Mouse (Mus musculus) limb, embryonic 12.5 days (tissue): Measurements from ENCODE around the gene Stard5. TPM values are rescaled to one million over a fixed set of nuclear protein-coding genes. Genes with fewer than 3 reads are reported as not detected.

Source experiments
- ATAC-seq: fragments of 200-750 bp; cut with Nextera tagmentation; 2 replicates; pipeline ENCODE4 v1.8.0; 2017; ENCODE audit warnings: low read depth, moderate TSS enrichment; ENCODE audit not compliant: insufficient number of reproducible peaks, insufficient read depth, low FRiP score, low TSS enrichment
- H3K27ac ChIP-seq: fragments of 300-500 bp; sonication (generic); 2 replicates; pipeline ENCODE4 v1.5.1; 2016; ENCODE audit warnings: mild to moderate bottlenecking, moderate library complexity
- H3K27me3 ChIP-seq: fragments of 300-500 bp; sonication (generic); 2 replicates; pipeline ENCODE4 v1.6.1; 2016; ENCODE audit warnings: mild to moderate bottlenecking, moderate library complexity
- H3K36me3 ChIP-seq: fragments of 300-500 bp; sonication (generic); 2 replicates; pipeline ENCODE4 v1.6.1; 2016; ENCODE audit warnings: mild to moderate bottlenecking, moderate library complexity
- H3K4me1 ChIP-seq: fragments of 300-500 bp; sonication (generic); replicated peaks from 2 replicates; pipeline ENCODE4 v1.6.1; 2016
- H3K4me2 ChIP-seq: fragments of 300-500 bp; sonication (generic); 2 replicates; pipeline ENCODE4 v1.6.1; 2016; ENCODE audit warnings: mild to moderate bottlenecking, moderate library complexity
- H3K4me3 ChIP-seq: fragments of 300-500 bp; sonication (generic); replicated peaks from 2 replicates; pipeline ENCODE4 v1.5.1; 2016; ENCODE audit warnings: mild to moderate bottlenecking
- H3K9ac ChIP-seq: fragments of 300-500 bp; sonication (generic); replicated peaks from 2 replicates; pipeline ENCODE4 v1.6.1; 2016; ENCODE audit warnings: mild to moderate bottlenecking, moderate library complexity
- H3K9me3 ChIP-seq: fragments of 300-500 bp; sonication (generic); 2 replicates; pipeline ENCODE4 v1.6.1; 2016; ENCODE audit warnings: mild to moderate bottlenecking, moderate library complexity
- WGBS: fragments of 180-500 bp; shearing (Covaris S2); methylation state at CpG from one replicate; pipeline ENCODE4 v1.1.7; 2016; 5-methylcytosine and 5-hydroxymethylcytosine counted together
- polyA plus RNA-seq: library from polyadenylated mRNA; unstranded; fragments of >200 nt; fragmentation: Nextera tagmentation; extraction: Ambion mirVana; gene quantifications from 2 replicates; pipeline ENCODE4 v1.2.1, GENCODE M21; 2016

Stard5 gene
- polyA plus RNA-seq, 1 experiment from 2014 or later, result 18.6 TPM

GRCm38 (mm10) chr7:83615272-83615671 lies 16.5 kb upstream of the Stard5 start:
- H3K9me3 ChIP-seq, result no peaks in the 10 kb centered on the region
- H3K27ac ChIP-seq, result no peak overlapping the region
- no peaks in the 10 kb centered on the region for H3K4me1 ChIP-seq
- no peak for ATAC-seq
- no peak overlapping the region for H3K9ac ChIP-seq
- H3K36me3 ChIP-seq, result no peaks in the 10 kb centered on the region
- WGBS, result 90% methylated on average over 3 of the region's 3 CpGs
- no peak overlapping the region for H3K4me2 ChIP-seq
- no peak overlapping the region for H3K4me3 ChIP-seq
- no peaks in the 10 kb centered on the region for H3K27me3 ChIP-seq

DNA sequence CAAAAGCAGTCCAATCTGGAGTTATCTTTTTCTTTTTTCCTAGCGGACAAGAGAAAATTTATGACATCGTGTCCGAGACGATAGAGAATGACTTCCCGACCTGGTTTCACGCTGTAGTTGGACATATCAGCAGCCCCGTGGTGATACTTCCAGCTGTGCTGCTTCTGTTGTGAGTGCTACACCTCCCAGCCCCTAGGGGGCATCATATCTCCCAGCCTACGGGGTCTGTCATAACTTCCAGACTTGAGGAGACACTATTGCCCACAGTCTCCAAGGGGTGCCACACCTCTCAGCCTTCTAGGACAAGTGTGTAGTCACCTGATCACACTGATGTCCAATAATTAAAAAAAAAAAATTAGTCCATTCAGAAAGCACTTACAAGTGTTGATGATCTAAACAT lies 15.9 kb upstream of the Stard5 start:
- H3K9ac ChIP-seq, result no peak overlapping the region
- H3K4me1 ChIP-seq, result no peaks in the 10 kb centered on the region
- no peaks in the 10 kb centered on the region for H3K27me3 ChIP-seq
- no peak for ATAC-seq
- 87% methylated on average over 8 of the region's 8 CpGs for WGBS
- H3K4me2 ChIP-seq, result no peak overlapping the region
- H3K9me3 ChIP-seq, result no peaks in the 10 kb centered on the region
- H3K36me3 ChIP-seq, result no peaks in the 10 kb centered on the region
- no peak overlapping the region for H3K27ac ChIP-seq
- no peak overlapping the region for H3K4me3 ChIP-seq

DNA sequence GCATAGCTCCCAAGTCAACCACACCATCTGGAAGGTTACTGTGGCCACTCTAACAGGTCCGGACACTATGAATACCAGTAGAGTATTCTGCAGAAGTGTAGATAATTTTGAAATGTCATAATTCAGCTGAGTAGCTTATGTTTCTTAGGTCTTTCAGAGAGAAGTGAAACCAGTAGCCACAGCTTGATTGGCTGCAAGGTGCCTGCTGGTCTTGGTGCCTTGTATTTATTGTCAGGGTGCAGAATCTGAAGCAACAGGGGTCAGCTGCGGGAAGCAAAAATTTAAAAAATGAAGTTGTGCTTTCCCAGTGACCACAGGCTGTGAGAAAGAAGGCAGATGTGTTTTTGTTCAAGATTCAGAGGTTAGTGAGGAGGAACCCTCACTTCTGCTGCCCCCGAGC lies 15.5 kb upstream of the Stard5 start:
- no peak for ATAC-seq
- Histone ChIP-seq H3K27ac (no peak overlapping the region), H3K36me3 (no peaks in the 10 kb centered on the region), H3K4me3 (no peak overlapping the region), H3K4me1 (no peaks in the 10 kb centered on the region), H3K9ac (no peak overlapping the region), H3K4me2 (no peak overlapping the region), H3K9me3 (no peaks in the 10 kb centered on the region), H3K27me3 (no peaks in the 10 kb centered on the region)
- WGBS, result 93% methylated on average over 3 of the region's 3 CpGs

DNA sequence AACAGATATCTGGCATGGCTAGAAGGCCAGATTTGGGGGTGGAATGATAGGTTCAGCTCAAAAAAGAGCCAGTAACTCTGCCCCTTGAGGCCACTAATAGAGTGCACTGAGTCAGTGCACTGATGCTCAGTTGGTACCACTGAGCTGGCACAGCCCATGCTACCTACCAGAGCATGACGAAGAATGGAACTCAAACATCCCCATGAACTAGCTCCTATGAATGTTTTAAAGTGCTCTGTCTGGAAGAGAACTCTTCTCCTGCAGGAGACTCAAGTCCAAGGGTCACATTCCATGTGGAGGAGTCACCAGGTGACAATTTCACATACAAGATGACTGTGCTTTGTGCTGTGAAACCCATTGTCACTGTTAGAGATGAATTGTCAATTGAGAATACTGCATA lies 13.1 kb upstream of the Stard5 start:
- Histone ChIP-seq H3K27me3 (no peaks in the 10 kb centered on the region), H3K9ac (no peak overlapping the region), H3K4me2 (no peak overlapping the region), H3K4me1 (no peaks in the 10 kb centered on the region), H3K27ac (no peak overlapping the region), H3K9me3 (no peaks in the 10 kb centered on the region), H3K4me3 (no peak overlapping the region), H3K36me3 (no peaks in the 10 kb centered on the region)
- 97% methylated on average over 1 of the region's 1 CpGs for WGBS
- ATAC-seq, result no peak

DNA sequence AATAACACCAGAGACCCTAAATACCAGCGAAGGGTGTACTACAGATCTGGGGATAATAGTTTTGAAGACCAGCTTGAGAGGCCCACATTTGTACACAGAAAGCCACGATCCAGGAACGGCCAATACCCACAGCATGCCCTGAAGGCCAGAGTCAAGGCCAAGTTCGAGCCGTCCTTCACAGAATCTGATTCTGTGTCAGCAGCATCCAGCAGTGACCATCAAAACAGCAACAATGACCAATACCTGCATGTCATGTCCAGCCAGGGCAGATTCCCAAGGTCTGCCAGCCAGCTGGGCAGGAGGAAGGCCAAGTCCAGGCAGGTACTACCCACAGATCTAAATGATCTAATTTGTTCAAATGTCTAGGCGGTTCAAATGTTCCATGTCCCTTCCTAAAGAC lies 9.2 kb upstream of the Stard5 start:
- Histone ChIP-seq H3K4me3 (no peak overlapping the region), H3K27me3 (no peaks in the 10 kb centered on the region), H3K9me3 (no peaks in the 10 kb centered on the region), H3K4me1 (no peaks in the 10 kb centered on the region), H3K36me3 (no peaks in the 10 kb centered on the region), H3K27ac (no peak overlapping the region), H3K4me2 (no peak overlapping the region), H3K9ac (no peak overlapping the region)
- 94% methylated on average over 6 of the region's 6 CpGs for WGBS
- ATAC-seq, result no peak

- Histone ChIP-seq H3K4me3 (no peak overlapping the region), H3K27me3 (no peaks in the 10 kb centered on the region), H3K36me3 (no peaks in the 10 kb centered on the region), H3K4me2 (no peak overlapping the region), H3K9ac (no peak overlapping the region), H3K4me1 (no peaks in the 10 kb centered on the region), H3K27ac (no peak overlapping the region), H3K9me3 (no peaks in the 10 kb centered on the region)
- WGBS, result 72% methylated on average over 1 of the region's 1 CpGs
- ATAC-seq, result no peak
Observed at GRCm38 (mm10) chr7:83624065-83624464, 7.7 kb upstream of the Stard5 start.

- Histone ChIP-seq H3K4me2 (no peak overlapping the region), H3K27ac (no peak overlapping the region), H3K27me3 (no peaks in the 10 kb centered on the region), H3K9ac (no peak overlapping the region), H3K9me3 (no peaks in the 10 kb centered on the region), H3K4me3 (no peak overlapping the region), H3K4me1 (peaks cover 9% of the 10 kb centered on the region), H3K36me3 (no peaks in the 10 kb centered on the region)
- WGBS, result 67% methylated on average over 8 of the region's 8 CpGs
- no peak for ATAC-seq
Observed at GRCm38 (mm10) chr7:83626557-83627257, 5.1 kb upstream of the Stard5 start.

DNA sequence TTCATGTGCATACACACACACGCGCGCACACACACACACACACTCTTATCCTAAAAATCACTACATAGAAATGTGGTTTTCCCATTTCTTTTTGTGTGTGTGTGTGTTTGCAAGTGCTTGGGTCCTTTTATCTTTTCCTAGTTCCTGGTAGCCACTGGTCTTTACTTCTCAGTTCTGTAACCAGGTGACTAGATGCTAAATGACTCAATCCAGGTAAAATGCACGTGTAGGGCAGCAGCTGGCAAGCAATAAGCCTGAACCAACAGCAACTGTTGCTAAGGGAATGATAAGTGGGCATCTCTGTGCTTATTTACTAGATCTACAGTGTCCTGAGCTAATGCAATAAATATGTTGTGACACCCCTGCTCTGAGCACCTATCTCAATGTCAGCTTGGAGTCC lies 4.4 kb upstream of the Stard5 start:
- H3K4me2 ChIP-seq, result no peak overlapping the region
- H3K9ac ChIP-seq, result no peak overlapping the region
- H3K4me1 ChIP-seq, result peaks cover 9% of the 10 kb centered on the region
- H3K27me3 ChIP-seq, result no peaks in the 10 kb centered on the region
- H3K36me3 ChIP-seq, result no peaks in the 10 kb centered on the region
- 91% methylated on average over 4 of the region's 4 CpGs for WGBS
- ATAC-seq, result no peak
- no peak overlapping the region for H3K4me3 ChIP-seq
- no peaks in the 10 kb centered on the region for H3K9me3 ChIP-seq
- H3K27ac ChIP-seq, result no peak overlapping the region

GRCm38 (mm10) chr7:83631073-83631827 lies 509 bp upstream of the Stard5 start:
- H3K4me1 ChIP-seq, result peaks cover 26% of the 10 kb centered on the region
- H3K27me3 ChIP-seq, result no peaks in the 10 kb centered on the region
- H3K4me3 ChIP-seq, result peak overlapping the region; percentile 64
- 10% methylated on average over 11 of the region's 11 CpGs for WGBS
- peaks cover 7% of the 10 kb centered on the region; the same call in 1 of the 2 replicates for H3K36me3 ChIP-seq
- no peak for ATAC-seq
- H3K9me3 ChIP-seq, result no peaks in the 10 kb centered on the region
- H3K9ac ChIP-seq, result peak overlapping the region; percentile 75
- H3K4me2 ChIP-seq, result peak overlapping the region; percentile 75
- H3K27ac ChIP-seq, result peak overlapping the region; percentile 76

DNA sequence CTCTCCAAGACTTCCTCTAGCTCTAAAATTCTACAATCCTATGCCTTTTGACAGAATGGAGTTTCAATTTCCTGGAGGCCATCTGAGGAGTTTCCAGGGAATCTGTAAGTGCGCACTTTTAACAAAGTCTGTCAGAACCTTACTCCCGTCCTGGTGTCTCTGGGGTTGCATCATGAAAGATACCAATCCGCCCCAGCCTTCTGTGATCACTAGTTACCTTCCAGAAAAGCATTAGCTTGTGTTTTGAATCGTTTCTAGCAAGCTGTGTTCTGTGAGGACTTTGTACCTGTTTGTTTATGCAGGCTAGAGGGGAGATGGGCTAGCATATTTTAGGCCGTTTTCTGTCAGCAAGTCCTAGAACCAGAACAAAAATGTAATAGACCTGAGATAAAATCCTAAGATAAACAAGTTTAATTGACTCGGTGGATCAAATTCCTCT lies 942 bp downstream of the Stard5 start:
- peaks cover 21% of the 10 kb centered on the region for H3K36me3 ChIP-seq
- H3K4me3 ChIP-seq, result peak overlapping the region; percentile 64
- no peak for ATAC-seq
- H3K27ac ChIP-seq, result no peak overlapping the region
- WGBS, result 57% methylated on average over 6 of the region's 6 CpGs
- H3K27me3 ChIP-seq, result no peaks in the 10 kb centered on the region
- H3K4me1 ChIP-seq, result peaks cover 26% of the 10 kb centered on the region
- peak overlapping the region; percentile 75; the same call in 1 of the 2 replicates for H3K9ac ChIP-seq
- peak overlapping the region; percentile 75 for H3K4me2 ChIP-seq
- H3K9me3 ChIP-seq, result no peaks in the 10 kb centered on the region

- peaks cover 26% of the 10 kb centered on the region for H3K4me1 ChIP-seq
- no peak overlapping the region for H3K4me3 ChIP-seq
- no peak overlapping the region for H3K9ac ChIP-seq
- H3K36me3 ChIP-seq, result peaks cover 31% of the 10 kb centered on the region
- H3K9me3 ChIP-seq, result no peaks in the 10 kb centered on the region
- no peak overlapping the region for H3K27ac ChIP-seq
- H3K4me2 ChIP-seq, result no peak overlapping the region
- 90% methylated on average over 6 of the region's 6 CpGs for WGBS
- no peak for ATAC-seq
- no peaks in the 10 kb centered on the region for H3K27me3 ChIP-seq
Observed at GRCm38 (mm10) chr7:83633856-83634255, 2.1 kb downstream of the Stard5 start.
